Comparison of ENCODE assay signal across 14 mouse cellular contexts in the genomic region with DNA sequence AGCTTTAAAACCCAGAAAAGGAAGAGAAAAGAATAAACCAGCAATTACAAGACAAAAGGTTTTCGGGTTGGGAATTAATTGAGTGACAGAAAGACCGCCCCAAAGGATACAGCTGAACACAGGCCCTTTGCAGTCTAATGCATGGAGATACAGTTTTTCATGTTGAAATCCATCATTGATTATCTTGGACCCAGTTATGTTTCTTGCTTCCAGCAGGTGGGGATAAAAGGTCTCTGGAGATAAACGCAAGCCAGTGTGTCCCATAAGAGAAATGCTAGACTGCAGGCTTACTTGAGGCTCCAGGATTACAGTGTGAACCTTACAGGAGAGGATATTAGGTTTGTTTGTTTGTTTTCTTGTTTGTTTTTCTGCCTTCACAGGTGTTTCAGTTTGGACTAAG.
DNase-seq lines count a peak whose midpoint lies in the region; ATAC-seq and TF ChIP-seq lines count a peak whose summit lies in the region.
"Had no signal": no experiment of that assay in that cellular context is flagged by ENCODE, and none has a peak within 500 bp of the region (broad histone marks: within the 10 kb centered on the region; RNA-seq: fewer than 3 reads in every experiment).

No protein-coding gene starts in this region.

- no peaks in the 10 kb centered on the region for H3K4me1 ChIP-seq in liver, postnatal 0 days (ENCODE audit: insufficient read depth)
- H3K4me1 ChIP-seq in liver, embryonic 12.5 days: no peaks in the 10 kb centered on the region
- peaks cover 15% of the 10 kb centered on the region for H3K4me1 ChIP-seq in hindbrain, embryonic 11.5 days (replicated peaks; ENCODE audit: control insufficient read depth, insufficient read depth, low read length)
- peaks cover 56% of the 10 kb centered on the region for H3K4me1 ChIP-seq in neural tube, embryonic 13.5 days (replicated peaks)

- peak; percentile 63 for TF ChIP-seq CTCF in liver, postnatal 0 days (IDR thresholded peaks at IDR 0.05; ENCODE audit: low read depth)

- H3K4me3 ChIP-seq in liver, postnatal 0 days (ENCODE audit: low read depth, low read length): no peak overlapping the region
- no peak overlapping the region for H3K4me3 ChIP-seq in liver, embryonic 12.5 days
- no peak overlapping the region for H3K4me3 ChIP-seq in hindbrain, embryonic 11.5 days (ENCODE audit: low read depth, low read length)
- H3K4me3 ChIP-seq in neural tube, embryonic 13.5 days: no peak overlapping the region
- H3K4me3 ChIP-seq: embryonic facial prominence, embryonic 12.5 days; limb, embryonic 10.5 days had no signal

- H3K27ac ChIP-seq in liver, postnatal 0 days (ENCODE audit: low read depth): no peak overlapping the region
- H3K27ac ChIP-seq in liver, embryonic 12.5 days: no peak overlapping the region
- H3K27ac ChIP-seq in hindbrain, embryonic 11.5 days (ENCODE audit: low read depth, low read length): peak overlapping the region; percentile 77
- H3K27ac ChIP-seq in neural tube, embryonic 13.5 days (replicated peaks): peak overlapping the region; percentile 68
- H3K27ac ChIP-seq: embryonic facial prominence, embryonic 12.5 days; limb, embryonic 10.5 days had no signal

- H3K36me3 ChIP-seq in liver, postnatal 0 days (replicated peaks; ENCODE audit: insufficient read depth, low read length): no peaks in the 10 kb centered on the region
- no peaks in the 10 kb centered on the region for H3K36me3 ChIP-seq in liver, embryonic 12.5 days
- no peaks in the 10 kb centered on the region for H3K36me3 ChIP-seq in hindbrain, embryonic 11.5 days (ENCODE audit: control insufficient read depth, insufficient read depth, low read length)
- H3K36me3 ChIP-seq in neural tube, embryonic 13.5 days: no peaks in the 10 kb centered on the region
- H3K36me3 ChIP-seq: embryonic facial prominence, embryonic 12.5 days; limb, embryonic 10.5 days had no signal

- 41% methylated on average over 3 of the region's 3 CpGs for WGBS in liver, postnatal 0 days (ENCODE audit: insufficient replicate concordance)
- 56% methylated on average over 3 of the region's 3 CpGs for WGBS in liver, embryonic 12.5 days (ENCODE audit: insufficient replicate concordance)
- WGBS in hindbrain, embryonic 11.5 days: 27% methylated on average over 3 of the region's 3 CpGs
- WGBS in neural tube, embryonic 13.5 days: 16% methylated on average over 3 of the region's 3 CpGs

- ATAC-seq in liver, postnatal 0 days: peak; percentile 28; the same call in 1 of the 2 replicates
- no peak for ATAC-seq in liver, embryonic 12.5 days
- peak; percentile 22; the same call in 1 of the 2 replicates for ATAC-seq in hindbrain, embryonic 11.5 days (ENCODE audit: low FRiP score)
- ATAC-seq in neural tube, embryonic 13.5 days (ENCODE audit: low read depth): 0 out of 2 replicates have a peak, but pooled peaks have one; percentile 32
- ATAC-seq: Patski had no signal

- no peak overlapping the region for H3K9ac ChIP-seq in liver, postnatal 0 days (replicated peaks)
- no peak overlapping the region for H3K9ac ChIP-seq in liver, embryonic 12.5 days
- no peak overlapping the region for H3K9ac ChIP-seq in hindbrain, embryonic 11.5 days (ENCODE audit: low read depth, low read length)
- H3K9ac ChIP-seq in neural tube, embryonic 13.5 days: no peak overlapping the region
- H3K9ac ChIP-seq: embryonic facial prominence, embryonic 12.5 days had no signal

- H3K9me3 ChIP-seq in liver, postnatal 0 days (ENCODE audit: low read length): no peaks in the 10 kb centered on the region
- no peaks in the 10 kb centered on the region for H3K9me3 ChIP-seq in liver, embryonic 12.5 days (replicated peaks)
- H3K9me3 ChIP-seq in hindbrain, embryonic 11.5 days (ENCODE audit: control insufficient read depth, low read length): no peaks in the 10 kb centered on the region
- H3K9me3 ChIP-seq in neural tube, embryonic 13.5 days: no peaks in the 10 kb centered on the region
- H3K9me3 ChIP-seq: embryonic facial prominence, embryonic 12.5 days; limb, embryonic 10.5 days had no signal

- H3K27me3 ChIP-seq in liver, postnatal 0 days (ENCODE audit: insufficient read depth, low read length): no peaks in the 10 kb centered on the region
- no peaks in the 10 kb centered on the region for H3K27me3 ChIP-seq in liver, embryonic 12.5 days (replicated peaks)
- no peaks in the 10 kb centered on the region for H3K27me3 ChIP-seq in hindbrain, embryonic 11.5 days (ENCODE audit: control insufficient read depth, insufficient read depth, low read length)
- H3K27me3 ChIP-seq in neural tube, embryonic 13.5 days: no peaks in the 10 kb centered on the region
- H3K27me3 ChIP-seq: embryonic facial prominence, embryonic 12.5 days had no signal

- TF ChIP-seq EP300 in liver, postnatal 0 days (IDR thresholded peaks at IDR 0.05; ENCODE audit: low read depth): no peak

- H3K4me2 ChIP-seq in liver, postnatal 0 days (ENCODE audit: low read depth, low read length): no peak overlapping the region
- H3K4me2 ChIP-seq in liver, embryonic 12.5 days: no peak overlapping the region
- H3K4me2 ChIP-seq in hindbrain, embryonic 11.5 days (replicated peaks; ENCODE audit: low read depth, low read length): no peak overlapping the region
- no peak overlapping the region for H3K4me2 ChIP-seq in neural tube, embryonic 13.5 days
- H3K4me2 ChIP-seq: embryonic facial prominence, embryonic 12.5 days had no signal

- peak; percentile 45 for DNase-seq in embryo, embryonic 10.5 days (ENCODE audit: low spot score)
- DNase-seq in embryo, embryonic 11 days: no peak
- DNase-seq in liver, postnatal 0 days: no peak
- DNase-seq in hindbrain, embryonic 11.5 days (ENCODE audit: low spot score): peak; percentile 27
- no peak for DNase-seq in left cerebral cortex, postnatal 4 days
- DNase-seq in thymus, postnatal 36 days: no peak
- DNase-seq: B cell, adult 2 months; heart, postnatal 10 days; lung, postnatal 4 days had no signal

- intact Hi-C loops in left cerebral cortex, postnatal 4 days (cut with DNase I): no loop called here

Comparison
In these comparisons a context has a peak if more than half of its experiments do, and no peak if none do; other contexts are left out.
1. DNase-seq: peak in embryo, embryonic 10.5 days (single experiment) and hindbrain, embryonic 11.5 days (single experiment); none in embryo, embryonic 11 days (single experiment), liver, postnatal 0 days (single experiment), left cerebral cortex, postnatal 4 days (single experiment) and thymus, postnatal 36 days (0 of 2).
2. H3K27ac ChIP-seq: peak in hindbrain, embryonic 11.5 days (single experiment) and neural tube, embryonic 13.5 days (single experiment); none in liver, postnatal 0 days (single experiment) and liver, embryonic 12.5 days (single experiment).